Mouse (Mus musculus) forebrain, embryonic 13.5 days (tissue): ENCODE results near the gene Baat. TPM values are rescaled to one million over a fixed set of nuclear protein-coding genes. Genes with fewer than 3 reads are reported as not detected.
"Not testable (repeated sequence)": the region's sequence is repeated elsewhere in the genome, so short reads cannot be mapped to it uniquely, and the experiment has no call there.

Experiments
- ATAC-seq: fragments of 200-750 bp; cut with Nextera tagmentation; 2 replicates; pipeline ENCODE4 v1.8.0; 2017
- H3K27ac ChIP-seq: fragments of 300-500 bp; sonication (generic); 2 replicates; pipeline ENCODE4 v1.5.1; 2015; ENCODE audit warnings: inconsistent platforms, mild to moderate bottlenecking, moderate library complexity
- H3K27me3 ChIP-seq: fragments of 300-500 bp; sonication (generic); 2 replicates; pipeline ENCODE4 v1.6.1; 2015; ENCODE audit warnings: mild to moderate bottlenecking, inconsistent platforms
- H3K36me3 ChIP-seq: fragments of 300-500 bp; sonication (generic); 2 replicates; pipeline ENCODE4 v1.6.1; 2015; ENCODE audit warnings: mild to moderate bottlenecking, inconsistent platforms; ENCODE audit not compliant: poor library complexity, severe bottlenecking
- H3K4me1 ChIP-seq: fragments of 300-500 bp; sonication (generic); 2 replicates; pipeline ENCODE4 v1.6.1; 2015; ENCODE audit warnings: inconsistent platforms
- H3K4me2 ChIP-seq: fragments of 300-500 bp; sonication (generic); 2 replicates; pipeline ENCODE4 v1.6.1; 2015; ENCODE audit warnings: inconsistent platforms, mild to moderate bottlenecking, moderate library complexity
- H3K4me3 ChIP-seq: fragments of 300-500 bp; sonication (generic); 2 replicates; pipeline ENCODE4 v1.5.1; 2015; ENCODE audit warnings: mild to moderate bottlenecking, inconsistent platforms
- H3K9ac ChIP-seq: fragments of 300-500 bp; sonication (generic); 2 replicates; pipeline ENCODE4 v1.6.1; 2015; ENCODE audit warnings: mild to moderate bottlenecking, inconsistent platforms
- H3K9me3 ChIP-seq: fragments of 300-500 bp; sonication (generic); replicated peaks from 2 replicates; pipeline ENCODE4 v1.6.1; 2016; ENCODE audit warnings: inconsistent platforms
- WGBS: fragments of 180-500 bp; shearing (Covaris S2); methylation state at CpG from one replicate; pipeline ENCODE4 v1.1.7; 2015; 5-methylcytosine and 5-hydroxymethylcytosine counted together
- polyA plus RNA-seq: library from polyadenylated mRNA; unstranded; fragments of >200 nt; fragmentation: Nextera tagmentation; extraction: Ambion mirVana; gene quantifications from 2 replicates; pipeline ENCODE4 v1.2.1, GENCODE M21; 2015

Baat gene
- polyA plus RNA-seq, 1 experiment from 2014 or later: not detected

DNA sequence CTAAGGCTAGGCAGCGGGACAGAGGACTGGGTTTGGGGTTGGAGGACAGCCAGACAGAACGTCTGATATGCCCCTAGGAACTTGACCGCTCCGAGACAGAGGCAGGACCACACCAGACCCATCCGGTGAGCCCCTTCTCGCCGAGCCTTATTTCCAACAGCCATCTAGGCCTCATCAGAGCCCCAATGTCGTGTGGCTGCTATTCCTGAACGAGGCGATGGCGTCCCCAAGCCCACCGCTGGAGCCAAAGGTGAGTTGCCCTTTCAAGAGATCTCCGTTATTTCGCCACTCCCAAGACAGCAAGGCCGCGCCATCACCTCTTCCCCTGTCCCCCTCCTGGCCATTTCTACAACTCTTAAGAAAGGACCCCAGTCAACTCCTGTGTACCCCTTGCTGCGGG, 15.0 kb upstream of the Baat start:
- under 1% methylated on average over 17 of the region's 17 CpGs for WGBS
- peak overlapping the region; percentile 74 for H3K4me3 ChIP-seq
- peak overlapping the region; percentile 75 for H3K4me2 ChIP-seq
- ATAC-seq: no peak; the same call in 1 of the 2 replicates
- no peak overlapping the region for H3K27ac ChIP-seq
- no peaks in the 10 kb centered on the region for H3K27me3 ChIP-seq
- H3K9me3 ChIP-seq: no peaks in the 10 kb centered on the region
- H3K36me3 ChIP-seq: peaks cover 24% of the 10 kb centered on the region
- H3K4me1 ChIP-seq: peaks cover 37% of the 10 kb centered on the region
- peak overlapping the region; percentile 76 for H3K9ac ChIP-seq

DNA sequence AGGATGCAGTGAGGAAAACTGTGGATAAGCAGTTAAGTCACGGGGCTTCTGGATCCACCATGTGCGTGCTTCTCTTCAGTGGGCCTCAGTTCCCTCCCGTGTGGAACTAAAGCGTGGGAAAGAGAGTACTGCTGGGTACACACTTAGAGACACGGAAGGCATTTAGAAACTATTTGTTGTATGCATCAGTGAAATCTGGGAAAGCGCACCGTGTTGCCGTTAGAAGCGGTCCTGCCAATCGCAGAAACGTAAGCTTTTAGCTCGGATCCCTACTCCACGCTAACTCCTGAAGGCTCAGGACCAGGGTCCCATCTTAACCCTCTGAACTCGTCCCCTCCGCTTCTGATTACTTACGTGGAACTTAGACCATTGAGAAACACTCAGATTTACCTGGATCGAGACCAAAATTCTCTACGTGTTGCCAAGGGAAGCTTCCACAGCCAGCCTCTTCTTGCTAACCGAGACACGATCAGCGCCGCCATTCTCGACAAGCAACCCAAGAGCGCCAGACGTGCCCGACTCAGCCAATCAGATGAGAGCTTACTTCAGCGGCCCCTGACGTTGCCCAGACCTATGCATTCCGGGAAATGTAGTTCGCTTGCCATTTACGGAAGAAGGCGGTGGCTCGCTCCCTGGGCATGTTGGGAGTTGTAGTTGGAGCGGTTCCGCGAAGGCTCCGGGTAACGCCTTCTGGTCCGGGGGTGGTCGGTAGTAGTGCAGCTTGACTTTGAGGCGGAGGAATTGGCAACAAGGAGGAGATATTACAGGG, 14.4 kb upstream of the Baat start, which contains the start of the genes Mrpl50 and Zfp189:
Gene Mrpl50, minus strand, starts transcription at position 522 of the 769 bp plus-strand sequence.
Gene Zfp189, plus strand, starts transcription at position 605 of the 769 bp plus-strand sequence.
- Histone ChIP-seq H3K4me1 (peaks cover 37% of the 10 kb centered on the region), H3K9me3 (no peaks in the 10 kb centered on the region), H3K27ac (peak within 1 kb of the TSS; percentile 6; the same call in 1 of the 2 replicates), H3K4me3 (peak within 1 kb of the TSS; percentile 74), H3K4me2 (peak within 1 kb of the TSS; percentile 75), H3K36me3 (peaks cover 24% of the 10 kb centered on the region), H3K9ac (peak within 1 kb of the TSS; percentile 76), H3K27me3 (no peaks in the 10 kb centered on the region)
- ATAC-seq: peak; percentile 99
- under 1% methylated on average over 41 of the region's 41 CpGs for WGBS

GRCm38 (mm10) chr4:49519476-49519875, 13.1 kb upstream of the Baat start:
- Histone ChIP-seq H3K27ac (no peak overlapping the region), H3K4me1 (peaks cover 37% of the 10 kb centered on the region), H3K4me2 (peak overlapping the region; percentile 47), H3K36me3 (peaks cover 22% of the 10 kb centered on the region), H3K9me3 (no peaks in the 10 kb centered on the region), H3K27me3 (no peaks in the 10 kb centered on the region), H3K4me3 (no peak overlapping the region), H3K9ac (no peak overlapping the region)
- WGBS: 75% methylated on average over 5 of the region's 5 CpGs
- ATAC-seq: no peak

DNA sequence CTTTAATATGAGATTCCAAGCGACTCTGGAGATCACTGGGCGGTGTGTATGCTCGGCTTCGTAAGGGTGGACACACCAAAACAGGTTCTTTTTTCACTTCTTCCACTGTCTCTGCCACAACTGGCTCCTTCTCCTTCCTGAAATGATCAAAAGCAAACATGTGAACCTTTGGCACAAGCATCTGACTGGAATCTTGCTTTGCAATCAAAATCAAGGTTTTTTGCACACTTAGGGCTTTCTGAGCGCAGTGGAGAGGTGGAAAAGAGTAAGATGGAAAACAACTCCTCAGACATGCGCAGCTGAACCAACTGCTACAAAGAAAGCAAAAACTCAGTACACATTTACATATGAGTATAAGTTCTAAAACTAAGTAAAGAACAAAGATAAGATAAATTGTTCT, 8.1 kb upstream of the Baat start:
- no peak for ATAC-seq
- H3K9ac ChIP-seq: no peak overlapping the region
- H3K4me3 ChIP-seq: no peak overlapping the region
- no peak overlapping the region for H3K4me2 ChIP-seq
- no peaks in the 10 kb centered on the region for H3K27me3 ChIP-seq
- peaks cover 15% of the 10 kb centered on the region for H3K4me1 ChIP-seq
- peaks cover 32% of the 10 kb centered on the region for H3K36me3 ChIP-seq
- H3K9me3 ChIP-seq: no peaks in the 10 kb centered on the region
- 96% methylated on average over 6 of the region's 6 CpGs for WGBS
- no peak overlapping the region for H3K27ac ChIP-seq

DNA sequence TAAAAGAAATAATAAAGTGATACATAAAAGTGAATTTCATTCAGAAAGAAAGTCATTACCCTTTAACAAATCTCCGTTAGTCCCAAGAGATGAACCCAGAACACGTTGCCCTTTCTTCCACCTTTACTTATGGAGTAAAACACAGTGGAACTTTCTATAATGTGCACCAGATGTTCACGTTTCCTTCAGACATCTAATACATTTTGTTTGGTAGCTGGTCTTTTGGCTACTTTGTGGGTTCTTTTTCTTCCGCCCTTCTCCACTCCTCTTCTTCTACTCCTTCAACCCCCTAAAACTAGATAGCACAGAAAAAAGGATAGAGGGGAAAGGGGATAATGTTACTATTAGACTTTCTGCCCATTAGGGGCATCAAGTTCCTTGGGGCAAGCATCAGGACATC, 6.3 kb upstream of the Baat start:
- WGBS: 90% methylated on average over 4 of the region's 4 CpGs
- Histone ChIP-seq H3K4me2 (no peak overlapping the region), H3K27ac (no peak overlapping the region), H3K9ac (no peak overlapping the region), H3K36me3 (peaks cover 32% of the 10 kb centered on the region), H3K9me3 (no peaks in the 10 kb centered on the region), H3K4me1 (peaks cover 6% of the 10 kb centered on the region; the same call in 1 of the 2 replicates), H3K4me3 (no peak overlapping the region), H3K27me3 (no peaks in the 10 kb centered on the region)
- ATAC-seq: no peak

GRCm38 (mm10) chr4:49510236-49510835, 4.0 kb upstream of the Baat start:
- not testable (repeated sequence) for H3K4me3 ChIP-seq, H3K9me3 ChIP-seq, H3K27me3 ChIP-seq, ATAC-seq, H3K4me1 ChIP-seq, H3K9ac ChIP-seq, H3K4me2 ChIP-seq, H3K27ac ChIP-seq
- peaks cover 26% of the 10 kb centered on the region for H3K36me3 ChIP-seq
- WGBS: 90% methylated on average over 1 of the region's 1 CpGs

- Histone ChIP-seq H3K4me3 (no peak overlapping the region), H3K4me1 (no peaks in the 10 kb centered on the region), H3K27me3 (no peaks in the 10 kb centered on the region), H3K4me2 (no peak overlapping the region), H3K27ac (no peak overlapping the region), H3K9ac (no peak overlapping the region), H3K9me3 (no peaks in the 10 kb centered on the region), H3K36me3 (peaks cover 22% of the 10 kb centered on the region)
- ATAC-seq: no peak
- 94% methylated on average over 2 of the region's 2 CpGs for WGBS
These were observed 2.8 kb upstream of the Baat start for GRCm38 (mm10) chr4:49509183-49509582.

GRCm38 (mm10) chr4:49503563-49503962, 2.8 kb downstream of the Baat start:
- H3K27ac ChIP-seq: no peak overlapping the region
- no peak overlapping the region for H3K4me2 ChIP-seq
- H3K4me3 ChIP-seq: no peak overlapping the region
- no peaks in the 10 kb centered on the region for H3K27me3 ChIP-seq
- no peak for ATAC-seq
- WGBS: 96% methylated on average over 1 of the region's 1 CpGs
- no peaks in the 10 kb centered on the region for H3K9me3 ChIP-seq
- no peaks in the 10 kb centered on the region for H3K4me1 ChIP-seq
- no peaks in the 10 kb centered on the region for H3K36me3 ChIP-seq
- no peak overlapping the region for H3K9ac ChIP-seq

DNA sequence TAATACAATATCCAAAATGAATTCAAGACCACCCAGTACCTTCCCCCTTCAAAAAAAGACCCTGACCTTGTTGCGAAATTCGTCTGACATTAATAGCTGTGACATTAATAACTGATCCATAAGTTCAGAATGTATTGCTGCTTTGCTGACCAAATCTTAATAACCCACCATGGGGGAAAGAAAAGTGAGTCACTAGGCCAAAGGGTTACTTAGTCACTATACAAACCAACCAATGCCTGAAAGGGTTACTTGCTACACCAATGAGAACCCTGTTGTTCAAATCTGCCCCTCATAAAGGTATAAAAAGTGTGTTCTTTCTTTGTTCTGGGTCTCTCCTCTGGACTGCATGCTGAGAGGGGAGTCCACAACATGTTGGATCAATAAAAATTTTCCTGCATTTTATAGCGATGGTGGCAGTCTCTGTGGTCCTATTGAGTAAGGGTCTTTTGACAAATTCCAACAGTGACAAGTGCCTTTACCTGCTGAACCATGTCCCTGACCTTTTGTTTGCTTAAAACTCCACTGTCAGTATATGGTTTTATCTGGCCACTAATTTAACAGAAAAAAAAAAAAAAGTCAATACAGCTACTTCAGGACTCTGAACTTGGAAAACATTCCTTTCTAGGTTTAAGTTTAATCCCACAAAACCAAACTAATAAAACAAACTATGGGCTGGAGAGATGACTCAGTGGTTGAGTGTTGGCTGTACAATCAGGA, 20.3 kb downstream of the Baat start:
- 81% methylated on average over 3 of the region's 3 CpGs for WGBS
- H3K9ac ChIP-seq, H3K27me3 ChIP-seq, H3K9me3 ChIP-seq, ATAC-seq, H3K4me2 ChIP-seq, H3K4me3 ChIP-seq, H3K4me1 ChIP-seq, H3K27ac ChIP-seq, H3K36me3 ChIP-seq: not testable (repeated sequence)

- ATAC-seq: no peak
These were observed 20.9 kb downstream of the Baat start for GRCm38 (mm10) chr4:49485442-49485841.

DNA sequence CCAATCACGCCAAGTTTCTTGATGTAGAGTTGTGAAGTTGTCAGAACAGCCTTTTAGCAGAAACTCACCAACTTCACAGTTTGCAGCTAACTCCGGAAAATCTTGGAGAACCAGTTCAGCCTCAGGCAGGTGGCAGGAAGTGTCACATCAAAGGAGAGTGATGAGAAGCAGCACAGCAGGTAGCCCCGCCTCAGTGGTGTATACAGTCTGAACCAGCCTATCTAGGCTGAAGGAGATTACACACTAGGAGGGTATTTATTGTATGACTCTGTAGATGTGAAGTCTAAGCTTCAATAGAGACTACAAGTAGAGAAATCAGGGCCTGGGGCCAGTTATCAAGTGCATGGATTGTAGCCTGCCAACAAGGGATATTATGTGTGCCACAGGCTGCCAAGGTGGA, 25.5 kb downstream of the Baat start:
- H3K4me2 ChIP-seq: no peak overlapping the region
- 0 out of 2 replicates have a peak, but pooled peaks cover 5% of the 10 kb centered on the region for H3K4me1 ChIP-seq
- 68% methylated on average over 3 of the region's 3 CpGs for WGBS
- no peak overlapping the region for H3K4me3 ChIP-seq
- H3K9me3 ChIP-seq: no peaks in the 10 kb centered on the region
- no peaks in the 10 kb centered on the region for H3K27me3 ChIP-seq
- H3K36me3 ChIP-seq: no peaks in the 10 kb centered on the region
- no peak for ATAC-seq
- H3K9ac ChIP-seq: no peak overlapping the region
- no peak overlapping the region for H3K27ac ChIP-seq

More at GRCm38 (mm10) chr4:49485442-49485841, 20.9 kb downstream of the Baat start:
- Histone ChIP-seq H3K9me3 (no peaks in the 10 kb centered on the region), H3K36me3 (no peaks in the 10 kb centered on the region), H3K9ac (no peak overlapping the region), H3K4me1 (no peaks in the 10 kb centered on the region), H3K27ac (no peak overlapping the region), H3K4me2 (no peak overlapping the region), H3K4me3 (no peak overlapping the region), H3K27me3 (no peaks in the 10 kb centered on the region)
